Mouse (Mus musculus) urinary bladder, postnatal 4 days (tissue): ENCODE measurements around the gene Pik3cd.

Source experiments
- DNase-seq, 2 experiments: peaks; one replicate each; pipeline ENCODE4 v3.0.0; 2021 to 2022; ENCODE audit warnings: low spot score in 2 of 2

Gene Pik3cd

GRCm38 (mm10) chr4:149609256-149610025 lies 92.9 kb downstream of the Pik3cd start:
- no peak for DNase-seq

GRCm38 (mm10) chr4:149608309-149608638 lies 94.1 kb downstream of the Pik3cd start:
- DNase-seq = no peak

- DNase-seq = peak in 1 of 2 experiments; percentile 50
These were observed 94.6 kb downstream of the Pik3cd start for GRCm38 (mm10) chr4:149607591-149608308.

GRCm38 (mm10) chr4:149606766-149607358 lies 95.5 kb downstream of the Pik3cd start:
- no peak for DNase-seq

- DNase-seq = no peak
These were observed 96.3 kb downstream of the Pik3cd start for GRCm38 (mm10) chr4:149606056-149606455.

- DNase-seq = no peak
These were observed 97.9 kb downstream of the Pik3cd start for GRCm38 (mm10) chr4:149604518-149604917.

- DNase-seq = no peak
These were observed 98.5 kb downstream of the Pik3cd start for GRCm38 (mm10) chr4:149603860-149604259.

- DNase-seq = no peak
These were observed 100.1 kb downstream of the Pik3cd start for GRCm38 (mm10) chr4:149602236-149602635.

GRCm38 (mm10) chr4:149601484-149601883 lies 100.9 kb downstream of the Pik3cd start:
- DNase-seq = no peak

GRCm38 (mm10) chr4:149600130-149600529 lies 102.2 kb downstream of the Pik3cd start:
- no peak for DNase-seq

- DNase-seq = no peak
These were observed 102.8 kb downstream of the Pik3cd start for GRCm38 (mm10) chr4:149599549-149599948.
